Mouse (Mus musculus) CD4-positive, CD25-positive, alpha-beta regulatory T cell, adult 4 months (primary cell): ENCODE results near the gene Sds. TPM values are rescaled to one million over a fixed set of nuclear protein-coding genes. Genes with fewer than 3 reads are reported as not detected.
"Not testable (repeated sequence)": the region's sequence is repeated elsewhere in the genome, so short reads cannot be mapped to it uniquely, and the experiment has no call there.

Experiments used
- ATAC-seq: one replicate; pipeline ENCODE4 v1.8.0; 2017
- polyA plus RNA-seq, 2 experiments: library from polyadenylated mRNA; unstranded; fragments of 100-300 nt; shearing (Covaris generic); gene quantifications; one replicate each; pipeline ENCODE4 v1.2.1; 2017

Sds gene
- polyA plus RNA-seq, 2 experiments from 2014 or later = not detected

GRCm38 (mm10) chr5:120493440-120493839 is 17.1 kb downstream of the Sds start:
- ATAC-seq = no peak

- ATAC-seq = no peak
These were observed 17.6 kb downstream of the Sds start for GRCm38 (mm10) chr5:120493873-120494395.

- no peak for ATAC-seq
These were observed 18.9 kb downstream of the Sds start for GRCm38 (mm10) chr5:120495064-120495702.

- no peak for ATAC-seq
These were observed 19.4 kb downstream of the Sds start for GRCm38 (mm10) chr5:120495703-120496226.

GRCm38 (mm10) chr5:120497071-120497470 is 20.7 kb downstream of the Sds start:
- ATAC-seq = no peak

- ATAC-seq = no peak
These were observed 22.9 kb downstream of the Sds start for GRCm38 (mm10) chr5:120499202-120499601.

- not testable (repeated sequence) for ATAC-seq
These were observed 24.3 kb downstream of the Sds start for GRCm38 (mm10) chr5:120500609-120501008.

- ATAC-seq = no peak
These were observed 25.9 kb downstream of the Sds start for GRCm38 (mm10) chr5:120502147-120502621.

GRCm38 (mm10) chr5:120502675-120503143 is 26.4 kb downstream of the Sds start:
- ATAC-seq = no peak

- peak; percentile 84 for ATAC-seq
These were observed 26.9 kb downstream of the Sds start, which contains the start of gene Plbd2 for GRCm38 (mm10) chr5:120503144-120503795. Plbd2 (minus strand) TSS chr5:120503625.

GRCm38 (mm10) chr5:120505368-120505767 is 29.0 kb downstream of the Sds start:
- ATAC-seq = peak; percentile 52

GRCm38 (mm10) chr5:120505781-120506180 is 29.5 kb downstream of the Sds start:
- no peak for ATAC-seq

- no peak for ATAC-seq
These were observed 30.2 kb downstream of the Sds start for GRCm38 (mm10) chr5:120506490-120506889.

GRCm38 (mm10) chr5:120507311-120507710 is 31.0 kb downstream of the Sds start:
- ATAC-seq = no peak

GRCm38 (mm10) chr5:120510982-120511642 is 34.8 kb downstream of the Sds start, which contains the start of gene Slc8b1:
Slc8b1 (plus strand) TSS chr5:120511168.
- ATAC-seq = peak; percentile 100

GRCm38 (mm10) chr5:120511643-120512220 is 35.4 kb downstream of the Sds start:
- ATAC-seq = no peak

GRCm38 (mm10) chr5:120512911-120513555 is 36.7 kb downstream of the Sds start:
- no peak for ATAC-seq

- ATAC-seq = no peak
These were observed 37.8 kb downstream of the Sds start for GRCm38 (mm10) chr5:120514031-120514677.

- no peak for ATAC-seq
These were observed 38.4 kb downstream of the Sds start for GRCm38 (mm10) chr5:120514754-120515153.

GRCm38 (mm10) chr5:120515451-120515850 is 39.1 kb downstream of the Sds start:
- ATAC-seq = no peak

- no peak for ATAC-seq
These were observed 40.1 kb downstream of the Sds start for GRCm38 (mm10) chr5:120516221-120516984.
